Mouse (Mus musculus): ENCODE data around the gene Psmb3.

The Psmb3 gene

DNA sequence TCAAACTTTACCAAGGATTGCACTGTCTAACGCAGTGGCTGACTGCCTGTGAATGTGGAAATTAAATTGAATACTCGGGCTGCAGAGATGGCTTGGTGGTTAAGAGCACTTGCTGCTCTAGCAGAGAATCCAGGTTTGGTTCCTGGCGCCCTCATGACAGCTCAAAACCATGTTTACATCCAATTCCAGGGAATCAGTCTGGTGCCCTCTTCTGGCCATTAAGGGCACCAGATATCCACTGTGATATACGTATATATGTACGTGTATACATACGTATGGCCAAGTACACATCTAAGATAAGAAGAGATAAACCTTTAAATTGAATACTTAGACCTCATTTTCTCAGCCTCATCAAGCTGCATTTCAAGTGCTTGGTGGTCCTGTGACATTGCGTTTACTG, 37.0 kb upstream of the Psmb3 start:
- no peak for ATAC-seq (ENCODE audit: insufficient number of reproducible peaks, low FRiP score, low TSS enrichment)

- ATAC-seq (ENCODE audit: insufficient number of reproducible peaks, low FRiP score, low TSS enrichment) = no peak
Measured at GRCm38 (mm10) chr11:97666794-97667193, 36.4 kb upstream of the Psmb3 start.

DNA sequence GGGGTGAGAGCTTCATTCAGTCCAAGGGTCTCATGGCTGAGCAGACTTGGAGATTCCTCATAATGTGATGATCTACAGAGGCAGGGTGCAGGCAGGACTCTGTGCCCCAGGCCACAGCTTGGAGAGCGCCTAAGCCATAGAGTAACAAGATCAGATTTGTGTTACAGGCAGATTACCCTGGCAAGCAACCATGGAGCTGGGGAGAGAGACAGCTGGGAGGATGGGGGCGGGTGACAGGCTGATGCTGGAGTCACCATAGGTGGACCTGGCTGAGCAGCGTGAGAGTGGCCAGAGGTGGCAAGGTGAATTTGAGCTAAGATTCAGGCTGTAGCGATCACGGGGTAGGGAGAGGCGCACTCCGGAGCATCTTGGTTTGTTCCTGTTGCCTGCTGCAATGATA, 35.0 kb upstream of the Psmb3 start:
- ATAC-seq (ENCODE audit: insufficient number of reproducible peaks, low FRiP score, low TSS enrichment) = no peak

DNA sequence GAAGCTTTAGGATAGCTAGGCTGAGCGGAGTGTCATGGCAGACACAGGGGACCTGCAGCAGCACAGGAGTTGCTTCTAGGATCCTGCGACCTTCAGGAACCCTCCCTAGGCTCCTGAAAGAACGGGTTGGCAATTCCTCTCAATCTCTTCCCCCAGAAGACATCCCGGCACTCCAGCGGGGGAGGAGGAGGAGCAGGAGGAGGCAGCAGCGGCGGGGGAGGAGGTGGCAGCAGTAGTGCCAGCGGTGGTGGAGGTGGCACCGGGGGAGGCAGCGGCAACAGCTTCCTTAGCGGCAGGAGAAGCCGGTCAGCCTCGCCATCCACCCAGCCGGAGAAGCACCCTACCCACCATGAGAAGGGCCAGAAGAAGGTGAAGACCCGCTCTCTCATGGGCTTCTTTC, 33.9 kb upstream of the Psmb3 start:
- no peak for ATAC-seq (ENCODE audit: insufficient number of reproducible peaks, low FRiP score, low TSS enrichment)

- no peak for ATAC-seq (ENCODE audit: insufficient number of reproducible peaks, low FRiP score, low TSS enrichment)
Measured at GRCm38 (mm10) chr11:97669829-97670228, 33.4 kb upstream of the Psmb3 start.

- no peak for ATAC-seq (ENCODE audit: insufficient number of reproducible peaks, low FRiP score, low TSS enrichment)
Measured at GRCm38 (mm10) chr11:97670234-97671176, 32.7 kb upstream of the Psmb3 start.

- no peak for ATAC-seq (ENCODE audit: insufficient number of reproducible peaks, low FRiP score, low TSS enrichment)
Measured at GRCm38 (mm10) chr11:97671177-97671527, 32.0 kb upstream of the Psmb3 start.

DNA sequence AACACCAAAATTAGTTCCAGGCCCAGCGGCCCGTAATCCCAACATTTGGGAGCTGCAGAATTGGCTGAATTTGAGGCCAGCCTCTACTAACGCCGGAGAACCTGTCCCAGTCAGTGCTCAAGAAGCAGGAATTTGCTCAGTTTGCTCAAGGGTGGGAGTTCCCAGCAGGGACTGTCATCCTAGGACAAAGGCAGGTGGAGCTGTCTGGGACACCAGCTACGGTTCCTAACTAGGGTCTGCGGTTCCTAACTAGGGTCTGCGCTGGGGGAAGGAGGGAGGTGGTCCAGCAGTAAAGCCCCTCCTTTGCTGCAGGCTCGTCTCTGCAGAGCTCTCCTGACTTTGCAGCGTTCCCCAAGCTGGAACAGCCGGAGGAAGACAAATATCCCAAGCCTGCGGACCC, 30.1 kb upstream of the Psmb3 start:
- no peak for ATAC-seq (ENCODE audit: insufficient number of reproducible peaks, low FRiP score, low TSS enrichment)

GRCm38 (mm10) chr11:97676050-97676754, 27.0 kb upstream of the Psmb3 start:
- no peak for ATAC-seq (ENCODE audit: insufficient number of reproducible peaks, low FRiP score, low TSS enrichment)

DNA sequence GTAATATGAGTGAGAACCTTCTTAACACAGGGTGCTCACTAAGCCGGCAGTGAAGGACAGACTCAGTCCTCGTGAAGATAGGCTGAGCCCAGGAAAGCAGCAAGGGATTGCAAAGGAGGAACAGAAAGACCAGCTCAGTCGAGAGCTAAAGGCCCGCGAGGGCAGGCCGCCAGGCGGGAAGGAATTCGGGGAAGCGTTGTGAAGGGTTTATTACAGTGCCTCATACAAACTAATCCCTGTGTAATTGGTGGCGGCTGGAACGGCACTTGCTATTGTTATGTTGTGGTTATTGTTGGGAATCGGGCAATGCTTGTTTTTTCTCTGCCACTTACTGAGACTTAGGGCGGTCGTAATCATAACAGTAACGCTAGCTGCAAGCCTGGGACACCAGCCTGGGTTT, 25.8 kb upstream of the Psmb3 start:
- no peak for ATAC-seq (ENCODE audit: insufficient number of reproducible peaks, low FRiP score, low TSS enrichment)

DNA sequence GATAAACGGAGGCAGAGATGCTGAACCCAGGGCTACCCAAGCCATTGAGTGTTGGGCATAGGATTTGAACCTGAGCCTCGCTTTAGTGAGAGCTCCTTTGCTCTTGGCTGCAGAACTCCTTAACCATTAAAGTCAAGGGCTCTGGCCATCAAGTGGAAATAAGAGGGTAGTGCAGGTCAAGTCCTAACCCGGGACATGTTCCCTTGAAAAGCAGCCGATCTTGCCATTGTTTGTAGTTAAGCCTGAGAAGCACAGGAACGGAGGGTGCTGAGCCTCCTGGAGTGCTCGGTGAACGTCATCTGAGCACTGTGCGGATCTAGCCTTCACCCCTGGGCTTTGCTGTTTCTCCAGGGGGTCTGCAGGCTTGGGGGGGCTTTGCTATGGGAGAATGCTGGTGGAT, 25.4 kb upstream of the Psmb3 start:
- ATAC-seq (ENCODE audit: insufficient number of reproducible peaks, low FRiP score, low TSS enrichment) = no peak

DNA sequence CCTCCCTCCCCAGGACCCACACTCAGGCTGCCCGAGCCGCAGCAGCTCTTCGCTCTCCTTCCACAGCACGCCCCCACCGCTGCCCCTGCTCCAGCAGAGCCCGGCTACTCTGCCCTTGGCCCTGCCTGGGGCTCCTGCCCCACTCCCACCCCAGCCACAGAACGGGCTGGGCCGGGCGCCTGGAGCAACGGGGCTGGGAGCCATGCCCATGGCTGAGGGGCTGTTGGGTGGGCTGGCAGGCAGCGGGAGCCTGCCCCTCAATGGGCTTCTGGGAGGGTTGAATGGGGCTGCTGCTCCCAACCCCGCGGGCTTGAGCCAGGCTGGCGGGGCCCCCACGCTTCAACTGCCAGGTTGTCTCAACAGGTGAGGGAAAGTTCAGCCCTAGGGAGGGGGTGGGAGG, 24.9 kb upstream of the Psmb3 start:
- ATAC-seq (ENCODE audit: insufficient number of reproducible peaks, low FRiP score, low TSS enrichment) = no peak

- ATAC-seq (ENCODE audit: insufficient number of reproducible peaks, low FRiP score, low TSS enrichment) = no peak
Measured at GRCm38 (mm10) chr11:97680430-97680829, 22.8 kb upstream of the Psmb3 start.

GRCm38 (mm10) chr11:97682504-97683055, 20.6 kb upstream of the Psmb3 start:
- ATAC-seq (ENCODE audit: insufficient number of reproducible peaks, low FRiP score, low TSS enrichment) = no peak

DNA sequence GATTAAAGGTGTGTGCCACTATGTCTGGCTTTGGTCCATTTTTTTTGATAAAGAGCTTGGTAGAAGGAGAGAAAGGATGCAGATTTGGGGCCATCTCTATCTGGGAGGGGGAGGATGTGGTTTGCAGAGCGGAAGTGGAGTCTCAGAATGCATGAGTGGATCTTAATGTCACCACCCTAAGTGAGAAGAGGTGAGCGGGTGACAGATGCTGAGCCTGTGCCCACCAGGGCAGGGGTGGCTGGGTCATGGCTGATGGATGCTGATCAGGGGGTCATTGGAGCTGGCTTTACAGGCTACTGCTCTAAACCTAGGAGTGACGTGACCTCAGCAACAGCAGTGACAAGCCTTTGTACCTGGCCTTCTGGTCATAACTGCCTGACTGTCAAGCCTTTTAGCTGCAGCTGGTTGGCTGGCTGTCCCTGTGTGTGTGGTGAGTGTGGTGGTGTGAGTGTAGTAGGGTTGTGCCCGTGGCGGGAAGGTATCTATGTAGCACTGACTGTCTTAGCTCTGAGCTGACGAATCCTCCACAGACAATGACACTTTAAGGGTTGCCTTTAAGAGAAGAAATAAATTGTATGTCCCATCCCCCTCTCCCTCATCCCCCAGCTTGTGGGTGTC, 19.0 kb upstream of the Psmb3 start:
- ATAC-seq (ENCODE audit: insufficient number of reproducible peaks, low FRiP score, low TSS enrichment) = no peak

DNA sequence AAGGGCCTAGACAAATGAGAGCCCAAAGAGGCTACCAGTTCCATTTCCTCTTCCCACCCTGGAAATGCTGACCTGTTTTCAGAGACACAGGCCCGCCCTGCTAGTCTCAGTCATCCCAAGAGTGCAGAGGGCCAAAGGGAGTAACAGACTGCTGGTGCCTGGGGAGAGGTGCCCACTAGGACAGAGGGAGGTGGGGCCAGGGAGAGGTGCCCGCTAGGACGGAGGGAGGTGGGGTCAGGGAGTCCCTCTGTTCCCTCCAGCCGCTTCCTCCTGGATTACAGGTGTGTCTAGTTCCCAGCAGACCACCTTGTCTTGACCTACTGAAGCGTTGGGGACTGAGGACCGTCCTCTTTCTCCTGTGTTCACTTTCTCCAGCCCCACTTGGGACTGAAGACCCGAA, 18.4 kb upstream of the Psmb3 start:
- no peak for ATAC-seq (ENCODE audit: insufficient number of reproducible peaks, low FRiP score, low TSS enrichment)

DNA sequence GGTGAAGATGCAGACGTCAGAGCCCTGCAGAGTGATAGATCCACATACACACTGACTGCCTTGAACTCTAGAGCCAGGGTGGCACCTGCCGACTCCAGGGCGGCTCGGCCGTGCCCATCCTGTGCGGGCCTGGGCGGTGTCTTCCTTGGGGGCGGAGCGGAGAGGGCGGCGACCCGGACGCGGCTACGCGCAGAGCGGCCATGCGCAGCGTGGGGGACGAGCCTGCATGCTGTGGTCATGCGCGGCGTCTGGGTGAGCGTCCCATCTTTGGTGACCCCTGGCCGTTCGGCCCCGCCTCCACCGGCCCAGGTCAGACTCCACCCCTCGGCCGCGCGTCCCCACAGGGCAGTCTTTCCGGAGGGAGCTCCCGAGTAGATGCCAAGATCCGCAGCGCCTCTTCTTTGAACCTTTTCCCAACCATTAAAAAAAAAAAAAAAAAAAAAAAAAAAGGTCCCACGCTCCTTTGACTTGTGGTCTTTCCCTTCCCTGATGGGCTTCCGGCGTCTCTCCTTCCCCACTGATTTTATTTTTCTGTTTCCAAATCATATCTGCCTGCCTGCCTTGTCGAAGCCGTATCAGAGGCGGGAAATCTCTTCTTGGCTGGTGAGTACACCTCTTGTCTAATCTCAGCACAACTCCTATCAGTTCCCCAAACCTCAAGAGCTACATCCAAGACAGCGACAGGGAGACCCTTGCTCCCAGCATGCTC, 17.4 kb upstream of the Psmb3 start, which contains the start of gene Cisd3:
Gene Cisd3 (plus strand): TSS at position 214 of the 709 bp plus-strand sequence.
- peak; percentile 85 for ATAC-seq (ENCODE audit: insufficient number of reproducible peaks, low FRiP score, low TSS enrichment)

DNA sequence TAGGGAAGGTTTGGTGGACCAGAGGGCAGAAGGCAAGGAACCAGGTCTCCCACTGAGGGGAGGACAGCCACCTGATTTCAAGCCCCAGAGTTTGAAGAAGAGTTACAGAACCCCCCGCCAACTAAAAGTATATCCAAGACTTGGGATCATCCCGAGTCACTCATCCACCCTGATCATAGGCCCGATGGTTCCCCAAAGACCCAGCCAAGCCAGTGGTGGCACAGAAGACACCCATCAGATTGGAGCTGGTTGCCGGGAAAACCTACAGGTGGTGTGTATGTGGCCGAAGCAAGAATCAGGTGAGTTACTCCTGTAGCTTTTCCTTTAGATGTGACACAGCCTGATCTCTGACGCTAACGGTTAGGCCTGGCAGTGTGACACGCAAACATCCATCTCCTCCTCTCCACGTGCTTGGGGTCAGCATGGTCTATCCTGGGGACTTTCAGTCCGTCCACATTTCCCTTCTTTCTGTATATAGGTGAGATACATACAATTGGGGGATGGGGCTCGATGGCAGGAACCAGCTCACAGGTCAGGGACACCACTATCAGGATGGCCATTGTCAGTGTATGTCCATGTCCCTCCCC, 16.8 kb upstream of the Psmb3 start:
- ATAC-seq (ENCODE audit: insufficient number of reproducible peaks, low FRiP score, low TSS enrichment) = no peak

GRCm38 (mm10) chr11:97687061-97687460, 16.1 kb upstream of the Psmb3 start:
- no peak for ATAC-seq (ENCODE audit: insufficient number of reproducible peaks, low FRiP score, low TSS enrichment)

- ATAC-seq (ENCODE audit: insufficient number of reproducible peaks, low FRiP score, low TSS enrichment) = no peak
Measured at GRCm38 (mm10) chr11:97689861-97690260, 13.3 kb upstream of the Psmb3 start.
